Mouse (Mus musculus): ENCODE data around the gene Cited1. TPM values are rescaled to one million over a fixed set of nuclear protein-coding genes. Genes with fewer than 3 reads are reported as not detected.
A peak's percentile ranks its signal among the peaks of the same experiment; 100 is the strongest.
"Not testable (repeated sequence)": the region's sequence is repeated elsewhere in the genome, so short reads cannot be mapped to it uniquely, and the experiment has no call there.

The Cited1 gene
- total RNA-seq (2021) = 1 to 10 TPM; 4.2 to 4.4 TPM
- long read RNA-seq, experiment 1, partial matches to known transcripts = 0 of 2 reads
- long read RNA-seq, experiment 1, other reads (novel, unspliced or antisense) = 0 of 2 reads
- long read RNA-seq, experiment 2, partial matches to known transcripts = 0 of 3 reads
- long read RNA-seq, experiment 2, other reads (novel, unspliced or antisense) = 0 of 3 reads

GRCm38 (mm10) chrX:102251937-102252860, at the start of gene Cited1:
TSS of gene Cited1 (minus strand) at chrX:102252181.
- DNase-seq = peak; percentile 46 to 49
- intact Hi-C loops (cut with DNase I) = loop anchor here (5.0 kb wide), 2 partner anchors 55 to 225 kb away; no protein-coding TSS in a partner anchor

GRCm38 (mm10) chrX:102284889-102285288, 32.9 kb upstream of the Cited1 start:
- no peak for DNase-seq
- intact Hi-C loops (cut with DNase I) = no loop called here

GRCm38 (mm10) chrX:102262620-102263345, 10.8 kb upstream of the Cited1 start:
- intact Hi-C loops (cut with DNase I) = no loop called here
- no peak for DNase-seq

GRCm38 (mm10) chrX:102259772-102260171, 7.8 kb upstream of the Cited1 start:
- intact Hi-C loops (cut with DNase I) = no loop called here
- DNase-seq = no peak

GRCm38 (mm10) chrX:102253892-102254291, 1.9 kb upstream of the Cited1 start:
- intact Hi-C loops (cut with DNase I) = loop anchor here (5.0 kb wide), 2 partner anchors 53 to 223 kb away; no protein-coding TSS in a partner anchor
- DNase-seq = peak; percentile 11 to 37

GRCm38 (mm10) chrX:102251221-102251936, 602 bp downstream of the Cited1 start:
- intact Hi-C loops (cut with DNase I) = loop anchor here (5.0 kb wide), 2 partner anchors 56 to 226 kb away; no protein-coding TSS in a partner anchor
- peak; percentile 8 to 10 for DNase-seq

- intact Hi-C loops (cut with DNase I) = loop anchor here (5.0 kb wide), 2 partner anchors 56 to 226 kb away; no protein-coding TSS in a partner anchor
Observed at GRCm38 (mm10) chrX:102250891-102251170, 1.1 kb downstream of the Cited1 start.

GRCm38 (mm10) chrX:102250150-102250890, 1.7 kb downstream of the Cited1 start:
- intact Hi-C loops (cut with DNase I) = loop anchor here (5.0 kb wide), 2 partner anchors 57 to 227 kb away; no protein-coding TSS in a partner anchor
- DNase-seq = peak; percentile 10

More at GRCm38 (mm10) chrX:102250891-102251170, 1.1 kb downstream of the Cited1 start:
- DNase-seq = no peak

- intact Hi-C loops (cut with DNase I) = no loop called here
- DNase-seq = no peak
Observed at GRCm38 (mm10) chrX:102244334-102244733, 7.6 kb downstream of the Cited1 start.

- peak; percentile 13 to 55 for DNase-seq
- intact Hi-C loops (cut with DNase I) = loop anchor here (2.0 kb wide), 1 partner anchor 260 kb away; no protein-coding TSS in a partner anchor
Observed at GRCm38 (mm10) chrX:102219126-102219525, 32.9 kb downstream of the Cited1 start.

GRCm38 (mm10) chrX:102215356-102215755, 36.6 kb downstream of the Cited1 start:
- intact Hi-C loops (cut with DNase I) = not testable (repeated sequence)
- peak; percentile 1 to 17 for DNase-seq

Small RNAs within 50 kb of the gene (microRNA-seq; reads per million reads assigned to microRNA genes)
- gene Gm26318 = 0 reads per million in 2 experiments

Other genes starting within 250 kb of the Cited1 start
- 1 to 10 TPM; 1.6 to 2.7 TPM for gene Rtl5, start 180.9 kb downstream of the Cited1 start, total RNA-seq (2021)
- gene Pin4, start 132.7 kb downstream of the Cited1 start, total RNA-seq (2021) = 10 to 100 TPM; 15.3 to 28.4 TPM
- gene Ercc6l, start 95.1 kb downstream of the Cited1 start, total RNA-seq (2021) = 1 to 10 TPM in 1 of 2 experiments, under 1 TPM in 1; 0.74 to 1.4 TPM
- 100 to 1,000 TPM; 608 to 817 TPM for gene Rps4x, start 62.8 kb downstream of the Cited1 start, total RNA-seq (2021)